Mouse (Mus musculus): ENCODE results near the gene Hscb.

DNA sequence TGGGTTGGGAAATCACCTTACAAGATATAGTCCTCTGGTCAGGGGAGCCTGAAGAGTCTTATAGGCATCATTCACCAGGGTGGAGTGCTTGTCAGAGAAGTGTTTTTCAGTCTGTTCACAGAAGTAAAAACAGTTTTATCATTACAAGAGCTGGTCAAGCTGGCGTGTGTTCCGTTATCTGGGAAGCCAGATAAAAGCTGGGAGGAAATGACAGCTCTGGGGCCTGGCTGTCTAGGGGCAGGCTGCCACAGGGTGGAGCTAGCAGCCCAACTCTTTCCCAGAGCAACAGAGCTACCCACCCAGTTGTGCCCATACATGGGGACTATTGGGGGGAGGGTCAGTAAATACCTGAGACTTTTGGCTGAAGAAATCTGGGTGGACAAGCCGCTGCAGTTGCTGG lies 3.6 kb downstream of the Hscb start:
- TF ChIP-seq CTCF (IDR thresholded peaks at IDR 0.05; ENCODE audit: low read depth) (peak; percentile 79), EP300 (IDR thresholded peaks at IDR 0.05; ENCODE audit: low read depth) (no peak)
